Mouse (Mus musculus) forebrain, embryonic 11.5 days (tissue): Measurements from ENCODE around the gene Epha6. TPM values are rescaled to one million over a fixed set of nuclear protein-coding genes. Genes with fewer than 3 reads are reported as not detected.

Source experiments
- ATAC-seq: fragments of 200-750 bp; cut with Nextera tagmentation; replicated peaks from 2 replicates; pipeline ENCODE4 v1.8.0; 2017; ENCODE audit warnings: moderate TSS enrichment; ENCODE audit not compliant: low FRiP score
- DNase-seq: peaks from one replicate; pipeline ENCODE4 v3.0.0-alpha.2; 2017; ENCODE audit warnings: low spot score
- H3K27ac ChIP-seq: fragments of 300-500 bp; sonication (generic); 2 replicates; pipeline ENCODE4 v1.5.1; 2014; ENCODE audit warnings: low read depth, low read length
- H3K27me3 ChIP-seq: fragments of 300-500 bp; sonication (generic); 2 replicates; pipeline ENCODE4 v1.6.1; 2014; ENCODE audit warnings: mild to moderate bottlenecking, low read length, mixed read lengths; ENCODE audit not compliant: control insufficient read depth, insufficient read depth
- H3K36me3 ChIP-seq: fragments of 300-500 bp; sonication (generic); 2 replicates; pipeline ENCODE4 v1.6.1; 2014; ENCODE audit warnings: mild to moderate bottlenecking, low read length, moderate library complexity, mixed read lengths; ENCODE audit not compliant: control insufficient read depth, insufficient read depth
- H3K4me1 ChIP-seq: fragments of 300-500 bp; sonication (generic); replicated peaks from 2 replicates; pipeline ENCODE4 v1.6.1; 2014; ENCODE audit warnings: low read length, mixed read lengths; ENCODE audit not compliant: control insufficient read depth, insufficient read depth
- H3K4me2 ChIP-seq: fragments of 300-500 bp; sonication (generic); 2 replicates; pipeline ENCODE4 v1.6.1; 2014; ENCODE audit warnings: low read depth, mild to moderate bottlenecking, low read length, moderate library complexity, mixed read lengths; ENCODE audit not compliant: severe bottlenecking
- H3K4me3 ChIP-seq: fragments of 300-500 bp; sonication (generic); 2 replicates; pipeline ENCODE4 v1.5.1; 2014; ENCODE audit warnings: low read depth, low read length
- H3K9ac ChIP-seq: fragments of 300-500 bp; sonication (generic); 2 replicates; pipeline ENCODE4 v1.6.1; 2014; ENCODE audit warnings: low read length
- H3K9me3 ChIP-seq: fragments of 300-500 bp; sonication (generic); 2 replicates; pipeline ENCODE4 v1.6.1; 2016; ENCODE audit warnings: low read length, mixed read lengths; ENCODE audit not compliant: control insufficient read depth
- WGBS: fragments of 180-500 bp; shearing (Covaris S2); extraction: QIAGEN DNeasy Blood & Tissue Kit; methylation state at CpG from one replicate; pipeline ENCODE4 v1.1.7; 2014; 5-methylcytosine and 5-hydroxymethylcytosine counted together
- polyA plus RNA-seq: library from polyadenylated mRNA; unstranded; fragments of >200 nt; fragmentation: Nextera tagmentation; extraction: Ambion mirVana; gene quantifications from 2 replicates; pipeline ENCODE4 v1.2.1, GENCODE M21; 2014

Epha6 gene
- polyA plus RNA-seq, 1 experiment from 2014 or later, result 0.68 TPM

GRCm38 (mm10) chr16:59639102-59639691 lies 966.1 kb downstream of the Epha6 start, which contains the start of gene Arl6:
Gene Arl6 (minus strand): TSS chr16:59639391.
- Histone ChIP-seq H3K4me1 (no peaks in the 10 kb centered on the region), H3K9me3 (no peaks in the 10 kb centered on the region), H3K4me3 (peak within 1 kb of the TSS; percentile 68), H3K4me2 (peak within 1 kb of the TSS; percentile 60), H3K27ac (peak within 1 kb of the TSS; percentile 97), H3K9ac (peak within 1 kb of the TSS; percentile 72), H3K27me3 (no peaks in the 10 kb centered on the region), H3K36me3 (no peaks in the 10 kb centered on the region)
- ATAC-seq, result peak; percentile 99
- DNase-seq, result peak; percentile 96
- WGBS, result under 1% methylated on average over 46 of the region's 46 CpGs

- no peaks in the 10 kb centered on the region for H3K4me1 ChIP-seq
- no peak overlapping the region for H3K27ac ChIP-seq
- no peak overlapping the region for H3K4me2 ChIP-seq
- WGBS, result 97% methylated on average over 2 of the region's 2 CpGs
- H3K9me3 ChIP-seq, result no peaks in the 10 kb centered on the region
- ATAC-seq (no peak), DNase-seq (no peak)
- no peak overlapping the region for H3K9ac ChIP-seq
- H3K27me3 ChIP-seq, result no peaks in the 10 kb centered on the region
- H3K4me3 ChIP-seq, result no peak overlapping the region
- no peaks in the 10 kb centered on the region for H3K36me3 ChIP-seq
Observed at GRCm38 (mm10) chr16:59634598-59634997, 970.7 kb downstream of the Epha6 start.

GRCm38 (mm10) chr16:59621554-59621953 lies 983.8 kb downstream of the Epha6 start:
- H3K27ac ChIP-seq, result no peak overlapping the region
- H3K36me3 ChIP-seq, result no peaks in the 10 kb centered on the region
- H3K9ac ChIP-seq, result no peak overlapping the region
- 98% methylated on average over 2 of the region's 2 CpGs for WGBS
- no peaks in the 10 kb centered on the region for H3K27me3 ChIP-seq
- H3K4me3 ChIP-seq, result no peak overlapping the region
- no peak for ATAC-seq
- no peaks in the 10 kb centered on the region for H3K4me1 ChIP-seq
- H3K9me3 ChIP-seq, result no peaks in the 10 kb centered on the region
- H3K4me2 ChIP-seq, result no peak overlapping the region
- DNase-seq, result no peak

- no peak overlapping the region for H3K4me3 ChIP-seq
- no peak for DNase-seq
- H3K4me2 ChIP-seq, result no peak overlapping the region
- no peak overlapping the region for H3K27ac ChIP-seq
- H3K36me3 ChIP-seq, result no peaks in the 10 kb centered on the region
- no peaks in the 10 kb centered on the region for H3K4me1 ChIP-seq
- 0 out of 2 replicates have a peak, but pooled peaks have one; percentile 51 for ATAC-seq
- 52% methylated on average over 3 of the region's 3 CpGs for WGBS
- no peak overlapping the region for H3K9ac ChIP-seq
- H3K27me3 ChIP-seq, result no peaks in the 10 kb centered on the region
- H3K9me3 ChIP-seq, result no peaks in the 10 kb centered on the region
Observed at GRCm38 (mm10) chr16:59617167-59617566, 988.2 kb downstream of the Epha6 start.

- ATAC-seq, result no peak
Observed at GRCm38 (mm10) chr16:59615675-59616074, 989.7 kb downstream of the Epha6 start.

GRCm38 (mm10) chr16:59610750-59611149 lies 994.6 kb downstream of the Epha6 start:
- H3K9me3 ChIP-seq, result no peaks in the 10 kb centered on the region
- no peak overlapping the region for H3K9ac ChIP-seq
- H3K27ac ChIP-seq, result no peak overlapping the region
- H3K4me2 ChIP-seq, result no peak overlapping the region
- WGBS, result 90% methylated on average over 1 of the region's 1 CpGs
- no peak for DNase-seq
- H3K4me1 ChIP-seq, result no peaks in the 10 kb centered on the region
- no peaks in the 10 kb centered on the region for H3K36me3 ChIP-seq
- H3K4me3 ChIP-seq, result no peak overlapping the region
- no peak for ATAC-seq
- no peaks in the 10 kb centered on the region for H3K27me3 ChIP-seq

More at GRCm38 (mm10) chr16:59615675-59616074, 989.7 kb downstream of the Epha6 start:
- H3K27me3 ChIP-seq, result no peaks in the 10 kb centered on the region
- no peaks in the 10 kb centered on the region for H3K36me3 ChIP-seq
- WGBS, result 82% methylated on average over 3 of the region's 3 CpGs
- H3K27ac ChIP-seq, result no peak overlapping the region
- no peaks in the 10 kb centered on the region for H3K4me1 ChIP-seq
- no peak overlapping the region for H3K4me3 ChIP-seq
- no peaks in the 10 kb centered on the region for H3K9me3 ChIP-seq
- no peak for DNase-seq
- H3K4me2 ChIP-seq, result no peak overlapping the region
- H3K9ac ChIP-seq, result no peak overlapping the region

- 0 out of 2 replicates have a peak, but pooled peaks cover 2% of the 10 kb centered on the region for H3K27me3 ChIP-seq
- H3K9me3 ChIP-seq, result no peaks in the 10 kb centered on the region
- H3K4me1 ChIP-seq, result 0 out of 2 replicates have a peak, but pooled peaks cover 2% of the 10 kb centered on the region
- no peak overlapping the region for H3K9ac ChIP-seq
- no peak overlapping the region for H3K27ac ChIP-seq
- 54% methylated on average over 15 of the region's 15 CpGs for WGBS
- ATAC-seq (peak; percentile 64), DNase-seq (no peak)
- H3K4me2 ChIP-seq, result peak overlapping the region; percentile 2; the same call in 1 of the 2 replicates
- H3K4me3 ChIP-seq, result no peak overlapping the region
- no peaks in the 10 kb centered on the region for H3K36me3 ChIP-seq
Observed at GRCm38 (mm10) chr16:59604078-59604781, 1001.1 kb downstream of the Epha6 start.
